Mouse (Mus musculus) layer of hippocampus, postnatal 36 days (tissue): ENCODE results near the gene Msmo1. TPM values are rescaled to one million over a fixed set of nuclear protein-coding genes. Genes with fewer than 3 reads are reported as not detected.

Source experiments
- DNase-seq, 2 experiments: peaks; one replicate each; pipeline ENCODE4 v3.0.0; 2022
- total RNA-seq, 2 experiments: library from RNA; stranded (reverse); gene quantifications; 2 replicates each; pipeline ENCODE4 v1.2.3; 2021

Gene Msmo1
- 10 to 100 TPM; 79.8 to 89.9 TPM for total RNA-seq

DNA sequence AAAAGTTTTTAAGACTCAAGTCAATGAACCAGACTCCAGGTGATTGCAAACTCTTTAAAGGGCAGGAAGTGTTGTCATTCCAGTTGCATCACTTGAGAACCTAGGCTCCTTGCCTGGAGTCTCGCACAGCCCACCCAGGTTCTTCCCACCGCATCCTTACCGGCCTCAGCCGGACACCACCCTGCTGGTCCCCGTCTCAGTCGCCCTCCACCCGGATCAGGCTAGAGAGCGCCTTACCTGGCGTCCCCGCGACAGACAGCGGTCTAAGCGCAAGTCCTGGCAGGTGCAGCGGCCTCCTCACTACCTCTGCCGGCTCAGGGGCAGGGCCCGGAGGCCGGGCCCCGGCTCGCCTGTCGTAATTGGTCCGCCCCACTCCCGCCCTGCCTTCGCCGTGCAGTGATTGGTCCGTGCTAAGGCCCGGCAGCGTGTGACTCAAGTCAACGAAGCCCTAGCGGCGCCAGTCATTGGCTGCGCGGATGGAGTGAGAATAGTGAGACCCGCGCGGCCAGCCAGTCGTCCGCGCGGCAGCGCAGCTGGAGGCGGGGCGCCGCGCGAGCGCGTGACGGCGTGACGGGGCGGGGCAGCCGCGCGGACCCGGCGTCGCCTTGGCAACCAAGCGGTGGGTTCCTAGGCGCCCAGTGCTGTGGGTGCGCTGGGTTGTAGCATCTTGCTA, at the start of gene Msmo1:
Msmo1 (minus strand) TSS at position 522 of the 673 bp plus-strand sequence.
- peak; percentile 96 to 98 for DNase-seq

GRCm38 (mm10) chr8:64781947-64782346, 48.4 kb upstream of the Msmo1 start:
- no peak for DNase-seq

- DNase-seq = no peak
Observed at GRCm38 (mm10) chr8:64777925-64778324, 44.3 kb upstream of the Msmo1 start.

- no peak for DNase-seq
Observed at GRCm38 (mm10) chr8:64774136-64774535, 40.5 kb upstream of the Msmo1 start.

DNA sequence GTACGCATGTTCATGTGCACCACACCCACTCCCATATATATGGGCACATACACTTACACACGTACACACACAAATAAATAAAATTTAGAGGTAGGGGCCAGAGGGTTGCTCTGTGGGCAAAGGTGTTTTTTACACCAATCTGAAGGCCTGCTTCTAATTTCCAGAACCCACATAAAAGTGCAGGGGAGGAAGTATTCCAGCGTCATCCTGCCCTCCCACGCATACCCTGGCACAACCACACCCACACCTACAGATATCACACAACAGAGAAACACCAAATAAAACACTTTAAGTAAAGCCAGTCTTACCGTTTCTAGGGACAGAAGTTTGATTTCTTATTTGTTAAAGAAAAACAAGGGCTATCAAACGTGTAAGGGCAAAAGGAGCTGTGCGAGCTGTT, 37.2 kb upstream of the Msmo1 start:
- DNase-seq = no peak

- DNase-seq = no peak
Observed at GRCm38 (mm10) chr8:64769586-64769985, 36.0 kb upstream of the Msmo1 start.

- DNase-seq = no peak
Observed at GRCm38 (mm10) chr8:64768645-64769044, 35.1 kb upstream of the Msmo1 start.

GRCm38 (mm10) chr8:64767047-64767446, 33.5 kb upstream of the Msmo1 start:
- no peak for DNase-seq

DNA sequence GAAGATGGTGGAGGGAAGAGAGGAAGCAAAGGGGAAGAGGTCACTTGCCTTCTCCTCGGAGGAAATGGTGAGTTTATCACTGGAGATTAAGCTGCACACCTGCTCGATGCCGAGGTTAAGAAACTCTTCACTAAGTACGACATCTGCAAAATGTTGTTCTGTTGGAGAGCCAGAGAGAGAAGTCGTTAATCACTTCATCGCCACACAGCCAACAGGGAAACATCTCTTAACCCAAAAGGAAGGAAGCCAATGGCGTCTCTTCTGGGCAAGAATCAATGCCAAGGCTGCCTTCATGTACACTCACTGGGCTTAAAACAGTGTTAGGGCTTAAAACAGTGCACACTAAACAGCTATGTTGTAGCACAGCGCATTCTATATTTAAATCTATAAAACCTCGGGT, 30.5 kb upstream of the Msmo1 start:
- DNase-seq = no peak

DNA sequence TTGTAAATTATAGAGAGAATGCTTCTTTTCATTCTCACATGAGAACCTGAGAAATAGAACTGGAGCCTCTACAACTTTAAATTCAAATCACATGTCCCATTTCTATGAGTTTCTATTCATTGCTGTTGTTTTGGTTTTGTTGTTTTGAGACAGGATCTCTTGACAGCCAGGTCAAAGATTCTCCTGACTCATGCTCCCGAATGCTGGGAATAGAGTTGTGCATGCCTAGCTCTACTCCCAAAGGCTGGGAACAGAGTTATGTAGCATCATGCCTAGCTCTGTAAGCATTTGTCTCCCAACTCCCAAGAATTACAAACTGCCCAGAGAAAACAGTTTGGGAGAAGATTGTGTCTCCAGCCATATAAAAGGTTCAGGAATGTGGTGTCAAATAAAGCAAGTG, 29.2 kb upstream of the Msmo1 start:
- DNase-seq = no peak

DNA sequence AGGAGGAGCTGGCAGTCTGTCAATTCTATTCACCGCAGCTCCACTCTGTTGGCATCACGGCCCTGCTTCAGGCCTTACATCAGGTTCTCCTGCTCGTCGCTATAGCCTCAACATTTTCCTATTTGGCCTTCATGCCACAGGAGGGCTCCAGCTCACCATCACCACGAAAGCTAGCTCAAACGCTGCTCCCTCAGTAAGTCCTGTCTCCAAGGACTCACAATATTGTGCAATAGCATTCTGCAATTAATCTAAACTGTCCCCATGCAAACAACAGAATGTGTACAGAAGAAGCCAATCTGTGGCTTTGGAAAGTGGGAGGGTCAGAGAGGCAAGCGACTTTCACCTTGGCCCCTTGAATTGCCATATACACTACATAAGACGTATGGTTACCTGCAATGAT, 27.8 kb upstream of the Msmo1 start:
- no peak for DNase-seq

DNA sequence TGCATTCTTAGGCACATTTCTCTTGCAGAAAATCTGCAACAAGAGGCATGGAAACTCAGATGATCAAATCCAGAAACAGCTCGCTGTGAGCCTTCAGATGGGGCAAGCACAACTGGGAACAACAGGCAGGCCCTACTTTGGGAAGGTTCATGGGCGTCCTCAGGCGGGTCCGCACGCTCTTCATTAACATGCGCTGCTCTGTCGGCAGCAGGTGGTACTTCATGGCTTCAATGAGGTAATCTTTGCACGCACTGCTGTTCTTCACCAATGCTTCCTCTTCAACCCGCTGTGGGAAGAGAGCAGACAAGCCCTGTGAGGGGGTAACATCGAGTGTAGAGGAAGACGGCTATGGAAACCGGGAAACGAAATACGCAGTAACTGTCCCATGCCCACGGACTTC, 24.4 kb upstream of the Msmo1 start:
- no peak for DNase-seq

GRCm38 (mm10) chr8:64746215-64747058, 12.8 kb upstream of the Msmo1 start:
- no peak for DNase-seq

DNA sequence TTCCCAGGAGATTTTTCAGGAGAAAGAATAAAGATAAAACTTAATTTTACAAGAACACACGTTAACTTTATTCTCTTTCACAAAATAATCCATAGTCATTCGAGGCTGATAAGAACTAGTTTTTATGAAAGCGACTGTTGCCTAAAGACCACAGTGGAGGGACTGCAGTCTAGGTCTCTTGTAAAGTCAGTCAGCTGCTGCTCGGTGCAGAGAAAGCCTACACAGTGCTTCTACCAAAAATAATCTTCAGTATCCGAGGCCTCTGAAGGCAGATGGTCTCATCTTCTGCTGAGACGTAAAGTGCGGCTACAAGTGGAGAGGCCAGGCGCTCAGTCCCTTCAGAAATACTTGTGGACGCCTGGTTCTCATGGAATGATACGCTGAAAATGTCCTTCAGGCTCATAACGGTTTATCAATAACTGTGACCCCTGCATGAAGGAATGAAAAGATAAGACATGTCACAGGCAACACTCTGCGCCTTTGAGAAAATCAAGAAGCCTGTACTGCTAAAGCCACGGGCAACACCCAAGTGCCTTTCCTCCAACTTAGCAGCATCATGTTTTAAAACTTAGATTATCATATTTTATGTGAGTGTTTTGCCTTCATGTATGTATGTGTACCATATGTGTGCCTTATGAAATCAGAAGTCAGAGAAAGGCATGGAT, 7.1 kb upstream of the Msmo1 start:
- no peak for DNase-seq

DNA sequence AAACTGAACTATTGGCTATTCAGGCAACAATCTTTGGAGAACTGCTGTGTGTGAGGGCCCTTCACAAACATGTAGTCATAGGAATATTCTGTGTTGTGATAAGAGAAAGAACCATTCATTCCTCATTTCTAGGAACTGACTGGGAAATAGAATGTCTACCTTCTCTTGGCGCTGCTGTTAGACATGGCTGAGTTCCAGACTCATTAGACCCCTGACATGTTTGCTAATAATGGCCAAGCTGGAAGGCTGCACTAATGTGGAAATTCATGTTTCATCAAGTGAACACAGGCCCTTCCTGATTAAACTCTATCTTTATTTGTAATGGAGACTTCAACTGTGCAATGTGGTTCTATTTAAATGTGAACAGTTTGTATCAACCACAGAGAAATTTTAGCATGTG, 5.3 kb upstream of the Msmo1 start:
- no peak for DNase-seq

DNA sequence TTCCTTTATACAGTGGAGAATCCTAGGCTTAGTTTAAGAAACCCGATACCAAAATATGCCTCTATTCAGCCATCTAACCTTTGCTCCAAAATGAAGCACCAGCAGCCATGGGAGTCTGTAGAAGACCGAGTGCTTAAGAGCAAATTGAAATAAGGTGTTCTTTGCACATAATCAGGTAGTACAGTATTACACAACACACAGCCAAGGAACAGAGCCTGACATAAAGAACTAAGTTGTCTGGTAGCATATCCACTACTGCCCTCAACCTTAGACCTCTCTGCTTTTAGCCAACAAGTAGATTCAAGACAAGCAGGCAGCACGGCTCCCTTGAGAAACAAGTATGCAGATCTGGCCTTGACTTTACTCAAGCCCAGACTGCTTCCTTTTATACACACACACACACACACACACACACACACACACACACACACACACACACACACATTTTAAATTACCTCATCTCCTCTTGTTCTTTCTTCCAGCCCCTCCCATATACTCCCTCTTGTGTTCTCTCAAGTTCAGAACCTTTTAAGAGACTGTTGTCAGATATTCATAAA, 3.3 kb upstream of the Msmo1 start:
- no peak for DNase-seq

DNA sequence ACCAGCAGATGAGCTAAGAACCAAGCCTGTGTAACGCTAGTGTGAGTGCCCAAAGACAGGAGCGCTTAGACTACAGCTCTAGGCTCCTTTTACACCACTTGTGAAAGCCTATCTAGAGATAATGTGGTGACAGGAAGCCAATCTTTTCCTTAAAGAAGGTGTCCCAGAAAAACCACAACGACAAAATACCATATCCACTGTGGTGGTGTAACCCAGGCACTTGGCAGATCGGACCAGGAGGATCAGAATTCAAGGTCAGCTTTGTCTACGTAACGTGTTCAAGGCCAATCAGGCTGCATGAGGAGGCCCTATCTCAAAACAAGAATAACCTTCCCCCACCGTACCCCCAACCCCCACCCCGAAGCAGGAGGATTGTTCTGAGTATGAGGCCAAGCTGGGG, 1.6 kb upstream of the Msmo1 start:
- DNase-seq = no peak

GRCm38 (mm10) chr8:64732596-64732995, 996 bp downstream of the Msmo1 start:
- no peak for DNase-seq

DNA sequence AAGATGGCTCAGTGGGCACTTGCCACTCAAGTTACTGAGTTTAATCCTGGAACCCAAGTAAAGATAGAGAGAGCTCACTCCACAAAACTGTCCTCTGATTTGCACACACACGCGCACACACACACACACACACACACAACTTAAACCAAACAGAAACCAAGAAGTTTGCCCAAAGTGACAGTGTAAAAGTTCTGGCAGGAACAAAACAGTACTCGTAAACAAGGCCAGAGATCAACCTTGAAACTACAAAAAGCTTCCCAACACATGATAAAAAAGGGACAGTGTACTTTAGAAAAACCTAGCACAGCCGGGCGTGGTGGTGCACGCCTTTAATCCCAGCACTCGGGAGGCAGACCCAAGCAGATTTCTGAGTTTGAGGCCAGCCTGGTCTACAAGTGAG, 5.4 kb downstream of the Msmo1 start:
- DNase-seq = no peak

- no peak for DNase-seq
Observed at GRCm38 (mm10) chr8:64726190-64726695, 7.3 kb downstream of the Msmo1 start.

GRCm38 (mm10) chr8:64723206-64723605, 10.4 kb downstream of the Msmo1 start:
- DNase-seq = no peak

- DNase-seq = no peak
Observed at GRCm38 (mm10) chr8:64717868-64718267, 15.7 kb downstream of the Msmo1 start.

- DNase-seq = no peak
Observed at GRCm38 (mm10) chr8:64712499-64712898, 21.1 kb downstream of the Msmo1 start.
